Mouse (Mus musculus) embryonic facial prominence, embryonic 14.5 days (tissue): ENCODE results near the gene Fggy. TPM values are rescaled to one million over a fixed set of nuclear protein-coding genes. Genes with fewer than 3 reads are reported as not detected.
A peak's percentile ranks its signal among the peaks of the same experiment; 100 is the strongest.

Experiments
- ATAC-seq: fragments of 200-750 bp; cut with Nextera tagmentation; 2 replicates; pipeline ENCODE4 v1.8.0; 2017; ENCODE audit warnings: low read depth, moderate number of reproducible peaks, moderate TSS enrichment
- DNase-seq: peaks from one replicate; pipeline ENCODE4 v3.0.0-alpha.2; 2015; ENCODE audit warnings: low spot score
- H3K27ac ChIP-seq: fragments of 300-500 bp; sonication (generic); replicated peaks from 2 replicates; pipeline ENCODE4 v1.5.1; 2014; ENCODE audit warnings: low read depth, mild to moderate bottlenecking, low read length, moderate library complexity
- H3K27me3 ChIP-seq: fragments of 300-500 bp; sonication (generic); replicated peaks from 2 replicates; pipeline ENCODE4 v1.6.1; 2014; ENCODE audit warnings: low read length; ENCODE audit not compliant: control insufficient read depth, insufficient read depth
- H3K36me3 ChIP-seq: fragments of 300-500 bp; sonication (generic); 2 replicates; pipeline ENCODE4 v1.6.1; 2014; ENCODE audit warnings: low read length, mixed read lengths; ENCODE audit not compliant: control insufficient read depth, insufficient read depth
- H3K4me1 ChIP-seq: fragments of 300-500 bp; sonication (generic); 2 replicates; pipeline ENCODE4 v1.6.1; 2014; ENCODE audit warnings: antibody characterized with exemption, low read length; ENCODE audit not compliant: control insufficient read depth, insufficient read depth
- H3K4me2 ChIP-seq: fragments of 300-500 bp; sonication (generic); 2 replicates; pipeline ENCODE4 v1.6.1; 2014; ENCODE audit warnings: low read depth, mild to moderate bottlenecking, low read length, moderate library complexity, mixed read lengths
- H3K4me3 ChIP-seq: fragments of 300-500 bp; sonication (generic); 2 replicates; pipeline ENCODE4 v1.5.1; 2014; ENCODE audit warnings: low read depth, mild to moderate bottlenecking, low read length
- H3K9ac ChIP-seq: fragments of 300-500 bp; sonication (generic); 2 replicates; pipeline ENCODE4 v1.6.1; 2014; ENCODE audit warnings: low read depth, mild to moderate bottlenecking, low read length, moderate library complexity, mixed read lengths
- H3K9me3 ChIP-seq: fragments of 300-500 bp; sonication (generic); 2 replicates; pipeline ENCODE4 v1.6.1; 2016; ENCODE audit warnings: low read length; ENCODE audit not compliant: control insufficient read depth
- WGBS: fragments of 180-500 bp; shearing (Covaris S2); extraction: QIAGEN DNeasy Blood & Tissue Kit; methylation state at CpG from one replicate; pipeline ENCODE4 v1.1.7; 2014; 5-methylcytosine and 5-hydroxymethylcytosine counted together
- polyA plus RNA-seq: library from polyadenylated mRNA; unstranded; fragments of >200 nt; fragmentation: Nextera tagmentation; extraction: Ambion mirVana; gene quantifications from 2 replicates; pipeline ENCODE4 v1.2.1, GENCODE M21; 2014

The Fggy gene
- polyA plus RNA-seq, 1 experiment from 2014 or later: 8.8 TPM

DNA sequence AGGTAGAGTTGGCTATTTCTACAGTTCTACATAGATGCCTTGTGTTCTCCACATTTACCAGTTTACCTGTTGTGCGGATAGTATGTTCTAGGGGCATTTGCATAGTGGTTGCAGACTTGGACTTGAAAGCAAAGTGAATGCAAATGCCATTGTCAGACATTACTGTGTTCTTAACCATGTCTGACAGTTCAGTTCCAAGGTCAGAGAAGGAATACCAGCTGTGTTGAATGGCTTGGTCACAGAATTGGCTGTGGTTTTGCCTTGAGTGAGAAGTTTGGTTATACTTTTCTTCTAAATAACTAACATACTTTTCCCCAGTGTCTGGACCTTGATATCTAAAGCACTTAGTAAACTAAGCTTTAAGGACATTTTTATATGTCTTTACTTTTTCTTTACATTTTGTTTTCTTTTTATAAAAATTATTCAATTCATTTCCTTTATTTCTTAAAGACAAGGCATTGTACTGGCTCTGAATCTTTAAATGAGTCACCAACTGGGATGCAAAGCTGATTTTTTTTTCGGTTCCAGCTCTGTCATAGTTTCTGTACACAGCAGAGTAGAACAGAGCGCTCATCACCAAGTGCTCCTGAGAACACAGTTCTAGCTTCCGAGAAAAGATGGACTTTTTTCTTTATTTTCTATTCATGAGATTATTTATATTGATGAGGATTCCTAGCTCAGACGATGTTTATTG, 123.6 kb downstream of the Fggy start:
- H3K9me3 ChIP-seq: no peaks in the 10 kb centered on the region
- ATAC-seq: no peak
- peaks cover 6% of the 10 kb centered on the region; the same call in 1 of the 2 replicates for H3K4me1 ChIP-seq
- WGBS: 88% methylated on average over 5 of the region's 5 CpGs
- no peak overlapping the region for H3K9ac ChIP-seq
- DNase-seq: no peak
- no peak overlapping the region for H3K27ac ChIP-seq
- no peak overlapping the region for H3K4me3 ChIP-seq
- H3K27me3 ChIP-seq: no peaks in the 10 kb centered on the region
- no peaks in the 10 kb centered on the region for H3K36me3 ChIP-seq
- no peak overlapping the region for H3K4me2 ChIP-seq

- peak; percentile 91 for DNase-seq
- Histone ChIP-seq H3K4me1 (no peaks in the 10 kb centered on the region; the same call in 1 of the 2 replicates), H3K27me3 (no peaks in the 10 kb centered on the region), H3K27ac (0 out of 2 replicates have a peak overlapping the region, but pooled peaks have one; percentile 49), H3K36me3 (no peaks in the 10 kb centered on the region), H3K4me3 (no peak overlapping the region), H3K9ac (no peak overlapping the region), H3K9me3 (no peaks in the 10 kb centered on the region), H3K4me2 (no peak overlapping the region)
- ATAC-seq: peak; percentile 95
- 21% methylated on average over 4 of the region's 4 CpGs for WGBS
These were observed 127.3 kb downstream of the Fggy start for GRCm38 (mm10) chr4:95684522-95685080.

GRCm38 (mm10) chr4:95686775-95687174, 129.5 kb downstream of the Fggy start:
- H3K27ac ChIP-seq: no peak overlapping the region
- ATAC-seq (no peak), DNase-seq (no peak)
- no peak overlapping the region for H3K9ac ChIP-seq
- 83% methylated on average over 2 of the region's 2 CpGs for WGBS
- H3K4me2 ChIP-seq: no peak overlapping the region
- no peaks in the 10 kb centered on the region for H3K9me3 ChIP-seq
- H3K4me1 ChIP-seq: no peaks in the 10 kb centered on the region; the same call in 1 of the 2 replicates
- H3K27me3 ChIP-seq: no peaks in the 10 kb centered on the region
- no peak overlapping the region for H3K4me3 ChIP-seq
- H3K36me3 ChIP-seq: no peaks in the 10 kb centered on the region

DNA sequence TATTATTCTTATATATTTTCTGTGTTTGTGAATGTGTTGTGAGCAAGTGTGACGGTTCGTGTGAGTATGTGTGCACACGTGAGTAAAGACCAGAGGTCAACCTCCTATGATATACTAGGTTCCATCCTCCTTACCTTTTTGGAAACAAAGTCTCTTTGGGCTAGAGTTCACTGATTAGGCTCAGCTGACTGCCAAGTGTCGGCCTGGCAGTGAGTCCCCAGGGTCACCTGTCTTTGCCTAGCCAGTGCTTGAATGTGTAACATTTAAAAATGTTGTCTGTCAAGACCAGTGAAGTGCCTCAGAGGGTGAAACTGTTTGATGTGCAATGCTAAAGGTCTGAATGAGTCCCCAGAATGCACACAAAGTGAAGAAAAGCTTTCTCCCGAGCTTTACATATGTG, 130.0 kb downstream of the Fggy start:
- Histone ChIP-seq H3K4me2 (no peak overlapping the region), H3K9me3 (no peaks in the 10 kb centered on the region), H3K27ac (no peak overlapping the region), H3K36me3 (no peaks in the 10 kb centered on the region), H3K27me3 (no peaks in the 10 kb centered on the region), H3K9ac (no peak overlapping the region), H3K4me1 (no peaks in the 10 kb centered on the region; the same call in 1 of the 2 replicates), H3K4me3 (no peak overlapping the region)
- DNase-seq: no peak
- ATAC-seq: no peak
- 88% methylated on average over 5 of the region's 5 CpGs for WGBS

GRCm38 (mm10) chr4:95688159-95688558, 130.9 kb downstream of the Fggy start:
- Histone ChIP-seq H3K27me3 (no peaks in the 10 kb centered on the region), H3K4me3 (no peak overlapping the region), H3K9me3 (no peaks in the 10 kb centered on the region), H3K36me3 (no peaks in the 10 kb centered on the region), H3K27ac (no peak overlapping the region), H3K4me1 (no peaks in the 10 kb centered on the region; the same call in 1 of the 2 replicates), H3K9ac (no peak overlapping the region), H3K4me2 (no peak overlapping the region)
- ATAC-seq (no peak), DNase-seq (no peak)
- 88% methylated on average over 4 of the region's 4 CpGs for WGBS

- WGBS: 44% methylated on average over 2 of the region's 2 CpGs
- no peaks in the 10 kb centered on the region for H3K9me3 ChIP-seq
These were observed 143.1 kb downstream of the Fggy start for GRCm38 (mm10) chr4:95700366-95700765.

DNA sequence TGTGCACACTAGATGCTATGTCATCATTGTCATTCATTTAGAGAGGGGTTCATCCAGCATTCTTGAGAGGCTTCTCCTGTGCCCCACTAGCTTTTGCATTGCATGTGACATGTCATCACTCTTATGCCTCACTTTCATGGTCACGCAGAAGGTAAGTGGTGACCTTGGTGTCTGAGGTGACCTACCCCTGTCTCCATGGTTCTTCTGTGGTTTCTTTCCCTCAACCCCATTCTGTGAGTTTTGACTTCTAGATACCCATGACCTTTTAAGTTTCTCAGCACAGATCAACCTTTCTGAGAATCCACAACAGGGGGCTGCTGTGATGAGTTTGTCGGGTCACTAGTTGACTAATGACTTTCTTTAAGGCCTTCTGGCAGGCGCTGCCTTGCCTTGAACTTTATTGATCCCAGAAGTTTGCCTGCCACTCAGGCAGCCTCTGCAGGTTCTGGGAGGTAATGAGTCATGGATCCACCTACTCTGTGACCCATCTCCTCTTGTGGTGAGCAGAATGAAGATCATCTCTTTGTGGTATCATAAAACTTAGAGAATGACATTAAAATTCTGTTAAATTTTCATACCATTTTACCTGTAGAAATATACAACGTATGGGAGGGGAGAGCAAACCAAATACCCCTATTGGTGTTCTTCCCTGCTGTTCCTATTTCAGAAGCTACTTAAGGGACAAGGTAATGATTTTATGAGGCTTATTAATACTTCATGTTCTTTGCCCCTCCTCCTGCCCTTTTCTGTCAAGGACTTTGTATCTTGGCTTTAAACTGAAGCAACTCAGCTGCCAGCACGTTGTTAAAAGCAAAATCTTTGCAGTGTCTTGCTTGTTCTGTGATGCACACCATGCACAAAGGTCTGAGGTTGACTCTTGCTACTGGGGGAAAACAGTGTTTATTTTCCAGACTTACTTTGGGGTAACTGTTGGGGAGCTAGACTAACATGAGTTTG, 150.9 kb downstream of the Fggy start:
- ATAC-seq (no peak), DNase-seq (no peak)
- H3K4me1 ChIP-seq: no peaks in the 10 kb centered on the region
- no peaks in the 10 kb centered on the region for H3K9me3 ChIP-seq
- no peak overlapping the region for H3K27ac ChIP-seq
- no peak overlapping the region for H3K4me2 ChIP-seq
- H3K27me3 ChIP-seq: no peaks in the 10 kb centered on the region
- 71% methylated on average over 5 of the region's 5 CpGs for WGBS
- no peak overlapping the region for H3K9ac ChIP-seq
- no peak overlapping the region for H3K4me3 ChIP-seq
- no peaks in the 10 kb centered on the region for H3K36me3 ChIP-seq

More at GRCm38 (mm10) chr4:95700366-95700765, 143.1 kb downstream of the Fggy start:
- Histone ChIP-seq H3K4me3 (no peak overlapping the region), H3K36me3 (no peaks in the 10 kb centered on the region), H3K27ac (no peak overlapping the region), H3K9ac (no peak overlapping the region), H3K4me2 (no peak overlapping the region), H3K27me3 (no peaks in the 10 kb centered on the region), H3K4me1 (no peaks in the 10 kb centered on the region)
- ATAC-seq: no peak
- DNase-seq: no peak

DNA sequence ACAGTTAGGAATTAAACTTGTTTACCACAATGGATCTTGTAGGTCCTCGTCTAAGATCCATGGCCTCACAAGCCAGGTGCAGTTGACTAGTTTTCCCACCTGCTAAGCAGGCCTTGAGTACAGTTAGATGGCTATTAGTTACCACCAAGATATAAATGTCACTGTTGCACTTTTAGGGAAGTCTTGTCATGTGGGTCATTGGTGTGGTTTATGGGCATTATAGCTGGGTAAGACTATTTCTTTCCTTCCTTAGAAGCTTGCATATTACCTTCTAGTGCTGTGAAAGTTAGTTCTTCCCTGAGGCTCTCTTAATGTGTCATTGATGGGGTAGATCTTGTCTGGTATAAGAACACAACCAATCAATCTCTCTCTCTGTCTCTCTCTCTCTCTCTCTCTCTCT, 152.4 kb downstream of the Fggy start:
- no peak overlapping the region for H3K9ac ChIP-seq
- 82% methylated on average over 1 of the region's 1 CpGs for WGBS
- no peaks in the 10 kb centered on the region for H3K9me3 ChIP-seq
- H3K27ac ChIP-seq: no peak overlapping the region
- no peaks in the 10 kb centered on the region for H3K27me3 ChIP-seq
- H3K4me1 ChIP-seq: no peaks in the 10 kb centered on the region
- no peak for DNase-seq
- H3K4me3 ChIP-seq: no peak overlapping the region
- no peak overlapping the region for H3K4me2 ChIP-seq
- H3K36me3 ChIP-seq: no peaks in the 10 kb centered on the region
- no peak for ATAC-seq
